Mouse (Mus musculus): ENCODE data around the gene Stk39. TPM values are rescaled to one million over a fixed set of nuclear protein-coding genes. Genes with fewer than 3 reads are reported as not detected.

The Stk39 gene
- polyA plus RNA-seq, 1 experiment from 2014 or later: 16.9 TPM

DNA sequence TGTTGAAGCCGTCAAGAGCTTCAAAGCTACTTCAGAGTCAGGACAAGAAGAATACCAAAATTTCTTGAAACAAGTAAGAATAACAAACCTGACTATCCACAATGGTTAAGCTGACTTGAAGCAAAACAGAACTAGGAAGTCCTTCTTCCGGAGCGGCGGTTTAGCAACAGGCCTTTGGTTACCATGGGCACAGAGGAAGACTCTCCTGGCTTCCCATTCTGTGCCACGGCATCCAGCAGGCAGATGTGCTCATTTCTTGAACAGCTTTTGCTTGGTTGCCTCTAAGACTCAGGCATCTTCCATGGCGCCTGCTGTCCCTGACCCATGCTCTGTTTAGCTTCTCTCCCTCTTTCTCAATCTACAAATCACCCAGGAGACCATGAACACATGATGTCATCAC, 257.7 kb downstream of the Stk39 start:
- Histone ChIP-seq H3K4me2 (no peak overlapping the region), H3K4me3 (no peak overlapping the region), H3K9ac (no peak overlapping the region), H3K27ac (no peak overlapping the region), H3K27me3 (no peaks in the 10 kb centered on the region), H3K4me1 (peaks cover 5% of the 10 kb centered on the region; the same call in 1 of the 2 replicates), H3K9me3 (no peaks in the 10 kb centered on the region), H3K36me3 (no peaks in the 10 kb centered on the region)
- no peak for ATAC-seq (ENCODE audit: insufficient number of reproducible peaks, insufficient read depth, low FRiP score, low TSS enrichment, low read depth)
- 87% methylated on average over 6 of the region's 6 CpGs for WGBS

DNA sequence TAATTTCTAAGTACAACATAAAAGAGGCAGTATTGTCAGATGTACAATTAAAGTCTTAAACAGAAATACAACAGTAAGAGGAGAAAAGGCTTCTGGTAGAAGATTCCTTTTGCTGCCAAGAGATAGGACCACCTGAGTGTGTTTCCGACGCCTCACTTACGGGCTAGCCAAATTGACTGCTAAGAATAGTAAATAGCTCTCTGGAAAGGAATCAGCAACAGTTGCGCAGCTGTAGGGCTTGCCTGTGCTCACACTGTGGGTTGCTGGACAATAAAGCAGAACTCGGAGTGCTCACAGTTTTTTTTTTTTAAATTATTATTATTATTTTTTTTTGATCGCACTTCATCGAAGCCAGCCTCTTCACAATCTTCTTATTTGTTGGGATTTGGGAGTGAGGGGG, 260.6 kb downstream of the Stk39 start:
- Histone ChIP-seq H3K4me1 (no peaks in the 10 kb centered on the region; the same call in 1 of the 2 replicates), H3K4me3 (no peak overlapping the region), H3K27ac (no peak overlapping the region), H3K9ac (no peak overlapping the region), H3K27me3 (no peaks in the 10 kb centered on the region), H3K4me2 (no peak overlapping the region), H3K9me3 (no peaks in the 10 kb centered on the region), H3K36me3 (no peaks in the 10 kb centered on the region)
- 88% methylated on average over 7 of the region's 7 CpGs for WGBS
- ATAC-seq (ENCODE audit: insufficient number of reproducible peaks, insufficient read depth, low FRiP score, low TSS enrichment, low read depth): no peak

DNA sequence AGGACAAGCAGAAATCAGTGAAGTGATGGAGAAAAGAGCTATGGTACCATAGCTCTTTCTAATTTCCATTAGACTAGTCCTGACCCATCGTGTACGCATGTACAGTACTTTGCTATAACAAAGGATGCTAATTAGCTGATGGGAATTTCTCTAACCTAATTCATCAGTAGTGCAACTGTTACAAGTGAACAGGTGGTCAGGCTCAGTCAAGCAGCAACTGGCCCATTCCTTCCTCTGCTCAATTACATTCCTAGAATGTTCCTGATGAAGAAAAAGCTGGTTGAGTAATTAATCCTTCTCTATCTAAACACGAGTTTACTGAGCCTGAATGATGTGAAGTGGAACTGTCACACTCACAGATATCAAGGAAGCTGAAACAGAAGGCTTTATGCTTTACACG, 275.8 kb downstream of the Stk39 start:
- Histone ChIP-seq H3K36me3 (no peaks in the 10 kb centered on the region), H3K27ac (no peak overlapping the region), H3K9ac (no peak overlapping the region), H3K27me3 (no peaks in the 10 kb centered on the region), H3K4me3 (no peak overlapping the region), H3K4me1 (no peaks in the 10 kb centered on the region), H3K9me3 (no peaks in the 10 kb centered on the region), H3K4me2 (no peak overlapping the region)
- WGBS: 68% methylated on average over 4 of the region's 4 CpGs
- ATAC-seq (ENCODE audit: insufficient number of reproducible peaks, insufficient read depth, low FRiP score, low TSS enrichment, low read depth): no peak

DNA sequence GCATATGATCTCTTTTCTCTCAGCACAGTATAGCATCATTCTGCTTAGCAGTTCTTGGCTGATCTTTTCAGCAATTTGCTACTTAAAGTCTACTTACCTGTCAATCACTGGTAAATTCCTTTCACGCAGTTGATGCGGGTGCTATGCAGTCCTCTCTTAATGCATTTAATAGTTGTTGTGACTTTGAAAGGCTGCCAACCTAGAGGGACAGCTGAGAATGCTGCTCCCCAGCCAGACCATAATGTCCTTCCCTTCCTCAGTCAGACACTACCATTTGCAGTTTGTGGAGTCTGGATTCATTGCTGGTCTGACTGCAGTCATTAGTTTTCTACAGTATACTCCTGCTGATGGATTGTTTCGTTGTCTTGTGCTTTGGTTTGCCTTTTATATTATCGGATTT, 277.6 kb downstream of the Stk39 start:
- H3K9ac ChIP-seq: no peak overlapping the region
- no peaks in the 10 kb centered on the region for H3K36me3 ChIP-seq
- 80% methylated on average over 4 of the region's 4 CpGs for WGBS
- H3K4me2 ChIP-seq: no peak overlapping the region
- H3K27ac ChIP-seq: no peak overlapping the region
- ATAC-seq (ENCODE audit: insufficient number of reproducible peaks, insufficient read depth, low FRiP score, low TSS enrichment, low read depth): no peak
- no peaks in the 10 kb centered on the region for H3K9me3 ChIP-seq
- H3K4me1 ChIP-seq: no peaks in the 10 kb centered on the region
- no peaks in the 10 kb centered on the region for H3K27me3 ChIP-seq
- no peak overlapping the region for H3K4me3 ChIP-seq

DNA sequence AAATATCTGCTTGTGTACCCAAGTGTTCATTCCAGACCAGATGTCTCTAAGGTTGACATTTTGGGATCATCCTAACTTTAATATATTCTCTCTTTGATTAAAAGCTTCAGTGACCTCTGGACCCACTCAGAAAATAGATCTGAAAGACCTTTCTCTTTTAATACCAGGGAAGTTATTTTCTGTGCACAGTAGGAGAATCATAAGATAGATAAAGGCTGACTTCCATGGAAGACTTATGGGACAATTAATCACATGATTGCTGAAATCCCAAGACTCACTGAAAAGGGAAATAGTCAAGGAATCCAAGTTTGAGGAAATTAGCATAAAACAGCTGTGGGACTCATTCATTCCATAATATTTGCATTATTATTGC, 278.6 kb downstream of the Stk39 start:
- Histone ChIP-seq H3K36me3 (no peaks in the 10 kb centered on the region), H3K4me3 (no peak overlapping the region), H3K9ac (no peak overlapping the region), H3K4me2 (no peak overlapping the region), H3K27me3 (no peaks in the 10 kb centered on the region), H3K27ac (no peak overlapping the region), H3K9me3 (no peaks in the 10 kb centered on the region), H3K4me1 (no peaks in the 10 kb centered on the region)
- ATAC-seq (ENCODE audit: insufficient number of reproducible peaks, insufficient read depth, low FRiP score, low TSS enrichment, low read depth): no peak

DNA sequence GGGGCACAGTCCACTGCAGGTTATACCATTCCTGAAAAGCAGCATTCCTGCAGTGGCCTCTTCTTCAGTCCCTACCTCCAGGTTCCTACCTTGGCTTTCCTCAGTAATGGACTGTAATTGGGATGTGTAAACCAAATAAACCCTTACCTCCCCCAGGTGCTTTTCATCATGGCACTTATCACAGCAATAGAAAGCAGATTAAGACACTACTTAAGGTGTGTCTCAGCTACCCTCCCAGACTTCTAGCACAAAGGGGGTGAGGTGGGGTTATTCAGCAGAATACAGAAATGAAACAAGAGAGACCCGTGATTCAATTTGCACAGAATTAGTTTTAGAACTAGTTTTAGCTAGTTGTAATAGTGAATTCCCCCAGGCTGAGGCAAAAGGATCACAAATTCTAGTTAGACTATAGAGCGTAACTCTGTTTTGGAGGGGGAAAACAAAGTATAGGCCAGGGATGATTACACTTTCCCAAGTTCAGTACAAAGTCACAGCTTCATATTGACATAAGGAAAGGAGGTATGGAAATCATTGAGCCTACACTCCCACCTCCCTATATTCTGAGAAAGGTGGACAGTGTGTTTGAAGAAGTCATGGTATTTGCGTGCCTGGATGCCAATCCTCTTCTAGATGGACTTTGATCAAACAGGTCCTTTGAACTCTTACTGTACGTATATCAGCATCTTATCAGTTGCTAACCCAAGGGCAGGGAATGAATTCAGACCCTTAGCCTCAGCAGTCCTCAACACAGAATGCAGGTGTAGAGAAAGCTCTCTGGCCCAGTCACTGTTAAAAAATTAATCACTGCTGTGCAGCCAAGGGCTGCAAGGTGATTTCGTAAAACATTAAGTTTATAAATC, 279.2 kb downstream of the Stk39 start:
- H3K9me3 ChIP-seq: no peaks in the 10 kb centered on the region
- no peak overlapping the region for H3K4me3 ChIP-seq
- H3K9ac ChIP-seq: no peak overlapping the region
- H3K27ac ChIP-seq: no peak overlapping the region
- no peaks in the 10 kb centered on the region for H3K27me3 ChIP-seq
- H3K4me1 ChIP-seq: no peaks in the 10 kb centered on the region
- 82% methylated on average over 5 of the region's 5 CpGs for WGBS
- H3K36me3 ChIP-seq: no peaks in the 10 kb centered on the region
- ATAC-seq (ENCODE audit: insufficient number of reproducible peaks, insufficient read depth, low FRiP score, low TSS enrichment, low read depth): no peak
- no peak overlapping the region for H3K4me2 ChIP-seq

DNA sequence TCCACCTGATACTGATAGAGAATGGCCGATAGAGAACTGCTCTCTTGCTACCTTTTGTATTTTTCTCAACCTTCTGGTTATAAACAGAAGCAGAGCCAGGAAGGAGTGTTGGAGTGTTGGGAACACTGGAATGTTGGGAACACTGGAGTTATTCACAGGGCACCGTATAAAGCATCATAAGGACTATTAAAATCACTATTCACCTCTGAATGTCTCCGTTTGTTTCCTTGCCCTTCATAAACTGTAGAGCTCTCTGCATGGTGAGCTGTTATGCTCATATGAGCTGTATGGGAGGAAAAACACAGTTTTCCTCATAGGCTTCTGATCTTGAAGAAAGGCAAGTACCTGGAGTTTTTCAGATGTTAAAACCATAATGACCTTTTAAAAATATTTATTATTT, 295.6 kb downstream of the Stk39 start:
- Histone ChIP-seq H3K4me2 (no peak overlapping the region), H3K27me3 (no peaks in the 10 kb centered on the region), H3K27ac (no peak overlapping the region), H3K4me1 (no peaks in the 10 kb centered on the region), H3K9me3 (no peaks in the 10 kb centered on the region), H3K9ac (no peak overlapping the region), H3K4me3 (no peak overlapping the region), H3K36me3 (no peaks in the 10 kb centered on the region)
- no peak for ATAC-seq (ENCODE audit: insufficient number of reproducible peaks, insufficient read depth, low FRiP score, low TSS enrichment, low read depth)
- WGBS: 82% methylated on average over 3 of the region's 3 CpGs

DNA sequence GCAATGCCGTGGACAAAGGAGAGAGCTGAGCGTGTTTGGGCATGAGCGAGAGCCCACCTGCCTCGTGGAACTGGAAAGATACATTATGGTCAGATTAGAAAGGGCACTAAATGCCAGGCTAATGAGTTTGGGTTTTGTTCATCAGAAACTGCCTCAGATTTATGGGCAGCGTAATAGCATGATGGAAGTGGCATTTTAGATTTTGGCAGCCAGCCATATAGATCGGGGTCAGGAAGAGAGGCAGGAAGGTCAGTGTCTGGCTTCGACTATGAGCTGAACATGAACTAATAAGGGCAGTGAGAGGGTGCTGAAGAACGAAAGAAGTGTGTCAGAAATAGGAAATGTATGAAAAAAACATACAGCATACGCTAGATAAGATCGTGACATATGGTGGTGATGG, 300.8 kb downstream of the Stk39 start:
- H3K9ac ChIP-seq: no peak overlapping the region
- 83% methylated on average over 10 of the region's 10 CpGs for WGBS
- no peaks in the 10 kb centered on the region for H3K9me3 ChIP-seq
- H3K4me3 ChIP-seq: no peak overlapping the region
- no peaks in the 10 kb centered on the region for H3K27me3 ChIP-seq
- no peak overlapping the region for H3K4me2 ChIP-seq
- no peaks in the 10 kb centered on the region for H3K4me1 ChIP-seq
- no peak for ATAC-seq (ENCODE audit: insufficient number of reproducible peaks, insufficient read depth, low FRiP score, low TSS enrichment, low read depth)
- no peak overlapping the region for H3K27ac ChIP-seq
- H3K36me3 ChIP-seq: no peaks in the 10 kb centered on the region

DNA sequence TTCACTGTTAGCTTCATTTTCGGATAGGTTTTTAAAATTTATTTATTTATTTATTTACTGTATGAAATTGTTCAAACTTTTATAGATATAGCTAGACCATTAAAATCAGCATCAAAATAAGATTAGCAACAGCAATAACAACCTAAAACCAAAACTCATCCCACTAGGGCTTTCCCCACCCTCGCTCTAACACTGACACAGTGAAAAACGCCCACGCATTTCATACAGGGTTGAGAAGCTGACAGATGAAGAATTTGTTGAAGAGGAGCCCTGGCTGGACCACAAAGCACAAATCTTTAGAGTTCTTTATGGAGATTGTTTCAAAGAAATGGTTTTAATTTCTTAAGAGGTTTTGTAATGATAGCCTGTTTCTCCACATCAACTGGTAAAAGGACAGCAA, 310.1 kb downstream of the Stk39 start:
- WGBS: 85% methylated on average over 4 of the region's 4 CpGs
- no peak overlapping the region for H3K4me3 ChIP-seq
- no peaks in the 10 kb centered on the region for H3K27me3 ChIP-seq
- no peak overlapping the region for H3K4me2 ChIP-seq
- H3K9me3 ChIP-seq: no peaks in the 10 kb centered on the region
- no peak overlapping the region for H3K9ac ChIP-seq
- no peak overlapping the region for H3K27ac ChIP-seq
- no peaks in the 10 kb centered on the region for H3K4me1 ChIP-seq
- H3K36me3 ChIP-seq: no peaks in the 10 kb centered on the region
- no peak for ATAC-seq (ENCODE audit: insufficient number of reproducible peaks, insufficient read depth, low FRiP score, low TSS enrichment, low read depth)

DNA sequence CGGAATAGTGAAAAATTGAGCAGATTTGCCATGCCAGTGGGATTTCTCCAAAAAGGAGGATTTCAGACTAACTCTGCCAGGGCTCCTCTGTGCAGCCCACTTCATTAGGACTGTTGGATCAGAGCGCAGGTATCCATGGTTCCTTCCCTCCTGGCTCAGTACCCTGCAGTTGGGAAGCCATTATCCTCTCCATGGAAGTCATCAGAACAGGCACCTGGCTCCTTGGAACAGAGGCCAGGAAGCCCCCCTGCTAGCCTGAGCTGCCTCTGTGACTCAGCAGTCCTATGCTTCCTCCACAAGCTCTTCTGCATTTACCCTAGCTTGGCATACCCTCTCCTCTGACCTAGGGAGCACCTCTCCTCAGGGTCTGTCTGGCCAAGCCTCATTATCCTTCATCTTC, 311.5 kb downstream of the Stk39 start:
- no peak overlapping the region for H3K4me3 ChIP-seq
- no peaks in the 10 kb centered on the region for H3K9me3 ChIP-seq
- ATAC-seq (ENCODE audit: insufficient number of reproducible peaks, insufficient read depth, low FRiP score, low TSS enrichment, low read depth): no peak
- no peak overlapping the region for H3K4me2 ChIP-seq
- no peaks in the 10 kb centered on the region for H3K4me1 ChIP-seq
- H3K27me3 ChIP-seq: no peaks in the 10 kb centered on the region
- H3K9ac ChIP-seq: no peak overlapping the region
- WGBS: 83% methylated on average over 2 of the region's 2 CpGs
- H3K36me3 ChIP-seq: no peaks in the 10 kb centered on the region
- H3K27ac ChIP-seq: no peak overlapping the region

Measured in embryonic facial prominence, embryonic 13.5 days (tissue).